Mouse (Mus musculus) lung, postnatal 0 days (tissue): Measurements from ENCODE around the gene Olfr218. TPM values are rescaled to one million over a fixed set of nuclear protein-coding genes. Genes with fewer than 3 reads are reported as not detected.

Experiments used
- ATAC-seq: fragments of 200-750 bp; cut with Nextera tagmentation; 2 replicates; pipeline ENCODE4 v1.8.0; 2017; ENCODE audit warnings: moderate library complexity
- DNase-seq: peaks from one replicate; pipeline ENCODE4 v3.0.0-alpha.2; 2016; ENCODE audit warnings: low spot score
- H3K27ac ChIP-seq: fragments of 300-500 bp; sonication (generic); 2 replicates; pipeline ENCODE4 v1.5.1; 2014; ENCODE audit warnings: antibody characterized with exemption, mild to moderate bottlenecking, low read length, mixed read lengths
- H3K27me3 ChIP-seq: fragments of 300-500 bp; sonication (generic); replicated peaks from 2 replicates; pipeline ENCODE4 v1.6.1; 2014; ENCODE audit warnings: low read length, mixed read lengths; ENCODE audit not compliant: insufficient read depth
- H3K36me3 ChIP-seq: fragments of 300-500 bp; sonication (generic); 2 replicates; pipeline ENCODE4 v1.6.1; 2014; ENCODE audit warnings: low read length, mixed read lengths; ENCODE audit not compliant: insufficient read depth
- H3K4me1 ChIP-seq: fragments of 300-500 bp; sonication (generic); 2 replicates; pipeline ENCODE4 v1.6.1; 2014; ENCODE audit warnings: antibody characterized with exemption, low read depth, low read length, mixed read lengths; ENCODE audit not compliant: insufficient read depth
- H3K4me2 ChIP-seq: fragments of 300-500 bp; sonication (generic); replicated peaks from 2 replicates; pipeline ENCODE4 v1.6.1; 2014; ENCODE audit warnings: low read depth, mild to moderate bottlenecking, low read length, moderate library complexity, mixed read lengths
- H3K4me3 ChIP-seq: fragments of 300-500 bp; sonication (generic); 2 replicates; pipeline ENCODE4 v1.5.1; 2014; ENCODE audit warnings: low read depth, low read length
- H3K9ac ChIP-seq: fragments of 300-500 bp; sonication (generic); replicated peaks from 2 replicates; pipeline ENCODE4 v1.6.1; 2014; ENCODE audit warnings: low read depth, mild to moderate bottlenecking
- H3K9me3 ChIP-seq: fragments of 300-500 bp; sonication (generic); 2 replicates; pipeline ENCODE4 v1.6.1; 2016; ENCODE audit warnings: low read length, mixed read lengths
- CTCF ChIP-seq: IDR thresholded peaks from 2 replicates; pipeline ENCODE4 v1.5.1; 2016; ENCODE audit warnings: antibody characterized with exemption, mild to moderate bottlenecking
- EP300 ChIP-seq: IDR thresholded peaks from 2 replicates; pipeline ENCODE4 v1.6.1; 2016; ENCODE audit warnings: antibody characterized with exemption, mild to moderate bottlenecking, control low read depth
- WGBS: fragments of 180-500 bp; shearing (Covaris S2); extraction: QIAGEN DNeasy Blood & Tissue Kit; methylation state at CpG from one replicate; pipeline ENCODE4 v1.1.7; 2014; 5-methylcytosine and 5-hydroxymethylcytosine counted together
- polyA plus RNA-seq: library from polyadenylated mRNA; unstranded; fragments of >200 nt; fragmentation: Nextera tagmentation; extraction: Ambion mirVana; gene quantifications from 2 replicates; pipeline ENCODE4 v1.2.1, GENCODE M21; 2015

The Olfr218 gene
- polyA plus RNA-seq = not detected in 2 replicates

- Histone ChIP-seq H3K27me3 (no peaks in the 10 kb centered on the region), H3K9me3 (no peaks in the 10 kb centered on the region), H3K4me3 (no peak within 1 kb of the TSS), H3K4me1 (no peaks in the 10 kb centered on the region), H3K9ac (no peak within 1 kb of the TSS), H3K36me3 (no peaks in the 10 kb centered on the region), H3K27ac (no peak within 1 kb of the TSS), H3K4me2 (no peak within 1 kb of the TSS)
- DNase-seq = no peak
- no peak for ATAC-seq
- TF ChIP-seq CTCF (no peak), EP300 (no peak)
- 72% methylated on average over 5 of the region's 5 CpGs for WGBS
Observed at GRCm38 (mm10) chr1:173197508-173197907, at the start of gene Olfr218. Olfr218 (plus strand) TSS chr1:173197808.

- DNase-seq = no peak
- no peaks in the 10 kb centered on the region for H3K4me1 ChIP-seq
- no peak for TF ChIP-seq EP300
- no peak for TF ChIP-seq CTCF
- no peaks in the 10 kb centered on the region for H3K36me3 ChIP-seq
- H3K27ac ChIP-seq = no peak overlapping the region
- no peak for ATAC-seq
- no peaks in the 10 kb centered on the region for H3K9me3 ChIP-seq
- no peak overlapping the region for H3K4me2 ChIP-seq
- no peak overlapping the region for H3K4me3 ChIP-seq
- no peak overlapping the region for H3K9ac ChIP-seq
- H3K27me3 ChIP-seq = no peaks in the 10 kb centered on the region
Observed at GRCm38 (mm10) chr1:173174154-173174842, 23.3 kb upstream of the Olfr218 start.

- no peak for DNase-seq
- H3K36me3 ChIP-seq = no peaks in the 10 kb centered on the region
- H3K4me2 ChIP-seq = no peak within 1 kb of the TSS
- H3K9ac ChIP-seq = no peak within 1 kb of the TSS
- no peak for TF ChIP-seq EP300
- TF ChIP-seq CTCF = no peak
- no peaks in the 10 kb centered on the region for H3K27me3 ChIP-seq
- WGBS = 52% methylated on average over 3 of the region's 3 CpGs
- no peak for ATAC-seq
- H3K9me3 ChIP-seq = no peaks in the 10 kb centered on the region
- no peaks in the 10 kb centered on the region for H3K4me1 ChIP-seq
- H3K4me3 ChIP-seq = no peak within 1 kb of the TSS
- no peak within 1 kb of the TSS for H3K27ac ChIP-seq
Observed at GRCm38 (mm10) chr1:173190540-173190939, 7.1 kb upstream of the Olfr218 start, which contains the start of gene Olfr1406. Olfr1406 (minus strand) TSS chr1:173190640.

GRCm38 (mm10) chr1:173192059-173192458 lies 5.5 kb upstream of the Olfr218 start:
- H3K9ac ChIP-seq = no peak overlapping the region
- no peaks in the 10 kb centered on the region for H3K4me1 ChIP-seq
- H3K4me3 ChIP-seq = no peak overlapping the region
- DNase-seq = no peak
- H3K36me3 ChIP-seq = no peaks in the 10 kb centered on the region
- H3K9me3 ChIP-seq = no peaks in the 10 kb centered on the region
- no peaks in the 10 kb centered on the region for H3K27me3 ChIP-seq
- no peak for TF ChIP-seq CTCF
- no peak for TF ChIP-seq EP300
- H3K4me2 ChIP-seq = no peak overlapping the region
- H3K27ac ChIP-seq = no peak overlapping the region
- 46% methylated on average over 3 of the region's 3 CpGs for WGBS
- ATAC-seq = no peak

GRCm38 (mm10) chr1:173196359-173196758 lies 1.2 kb upstream of the Olfr218 start:
- no peak overlapping the region for H3K27ac ChIP-seq
- no peaks in the 10 kb centered on the region for H3K4me1 ChIP-seq
- DNase-seq (no peak), ATAC-seq (no peak)
- no peak overlapping the region for H3K9ac ChIP-seq
- no peak overlapping the region for H3K4me2 ChIP-seq
- H3K9me3 ChIP-seq = no peaks in the 10 kb centered on the region
- H3K27me3 ChIP-seq = no peaks in the 10 kb centered on the region
- 65% methylated on average over 2 of the region's 2 CpGs for WGBS
- TF ChIP-seq EP300 (no peak), CTCF (no peak)
- no peaks in the 10 kb centered on the region for H3K36me3 ChIP-seq
- no peak overlapping the region for H3K4me3 ChIP-seq

GRCm38 (mm10) chr1:173212092-173212491 lies 14.5 kb downstream of the Olfr218 start, which contains the start of gene Olfr1404:
Olfr1404 (plus strand) TSS chr1:173212392.
- H3K9ac ChIP-seq = no peak within 1 kb of the TSS

More at GRCm38 (mm10) chr1:173212092-173212491, 14.5 kb downstream of the Olfr218 start, which contains the start of gene Olfr1404:
- Histone ChIP-seq H3K4me2 (no peak within 1 kb of the TSS), H3K27ac (no peak within 1 kb of the TSS), H3K36me3 (no peaks in the 10 kb centered on the region), H3K27me3 (no peaks in the 10 kb centered on the region), H3K4me1 (no peaks in the 10 kb centered on the region), H3K4me3 (no peak within 1 kb of the TSS), H3K9me3 (no peaks in the 10 kb centered on the region)
- TF ChIP-seq EP300 (no peak), CTCF (no peak)
- 62% methylated on average over 5 of the region's 5 CpGs for WGBS
- DNase-seq = no peak
- ATAC-seq = no peak
